13 mouse cellular contexts compared by ENCODE assay signal in genomic region chr3:132628741-132629140, GRCm38 (mm10). TPM values are rescaled to one million over a fixed set of nuclear protein-coding genes. Genes with fewer than 3 reads are reported as not detected.
A peak's percentile ranks its signal among the peaks of the same experiment; 100 is the strongest.
DNase-seq lines count a peak whose midpoint lies in the region.
"Had no signal": no experiment of that assay in that cellular context is flagged by ENCODE, and none has a peak within 500 bp of the region (broad histone marks: within the 10 kb centered on the region; RNA-seq: fewer than 3 reads in every experiment).

No protein-coding gene starts in this region.

- 52% methylated on average over 8 of the region's 8 CpGs for WGBS in embryonic facial prominence, embryonic 10.5 days

- no peak overlapping the region for H3K4me3 ChIP-seq in embryonic facial prominence, embryonic 10.5 days
- H3K4me3 ChIP-seq: embryonic facial prominence, embryonic 15.5 days; limb, embryonic 15.5 days; megakaryocyte, embryonic 14.5 days had no signal

- H3K4me1 ChIP-seq in embryonic facial prominence, embryonic 10.5 days, result no peaks in the 10 kb centered on the region
- H3K4me1 ChIP-seq: embryonic facial prominence, embryonic 15.5 days; limb, embryonic 15.5 days; megakaryocyte, embryonic 14.5 days had no signal

- H3K27ac ChIP-seq in embryonic facial prominence, embryonic 10.5 days (replicated peaks), result no peak overlapping the region
- H3K27ac ChIP-seq: embryonic facial prominence, embryonic 15.5 days; limb, embryonic 15.5 days had no signal

- no peaks in the 10 kb centered on the region for H3K27me3 ChIP-seq in embryonic facial prominence, embryonic 10.5 days (replicated peaks; ENCODE audit: low read depth, poor library complexity, severe bottlenecking)
- H3K27me3 ChIP-seq: embryonic facial prominence, embryonic 15.5 days; limb, embryonic 15.5 days; megakaryocyte, embryonic 14.5 days had no signal

- no peaks in the 10 kb centered on the region for H3K9me3 ChIP-seq in embryonic facial prominence, embryonic 10.5 days
- H3K9me3 ChIP-seq: embryonic facial prominence, embryonic 15.5 days; limb, embryonic 15.5 days; megakaryocyte, embryonic 14.5 days had no signal

- DNase-seq in kidney, postnatal 4 days, result peak; percentile 34 to 39
- no peak for DNase-seq in kidney, adult 9 months
- DNase-seq in NIH3T3 (ENCODE audit: low read depth), result peak; percentile 38
- DNase-seq in embryonic facial prominence, embryonic 10.5 days (ENCODE audit: low spot score), result peak; percentile 12
- peak; percentile 62 for DNase-seq in retina, embryonic 14.5 days (ENCODE audit: low spot score)
- DNase-seq in adrenal gland, postnatal 25 days, result no peak
- DNase-seq in ovary, postnatal 36 days (ENCODE audit: low spot score), result no peak
- DNase-seq: kidney, adult 18-20 months had no signal

- no peaks in the 10 kb centered on the region for H3K36me3 ChIP-seq in embryonic facial prominence, embryonic 10.5 days (replicated peaks)
- H3K36me3 ChIP-seq: embryonic facial prominence, embryonic 15.5 days; limb, embryonic 15.5 days had no signal

RNA-seq across cellular contexts. Expression of gene Gimd1, which starts 0.9 kb away (rescaled TPM):
- polyA plus RNA-seq in embryonic facial prominence, embryonic 10.5 days (2016; fragmentation: Nextera tagmentation; extraction: Ambion mirVana), result not detected in 2 replicates
- total RNA-seq in adrenal gland, postnatal 25 days (2021), result not detected in 2 replicates
- polyA plus RNA-seq: embryonic facial prominence, embryonic 15.5 days; gonadal fat pad, adult 2 months; limb, embryonic 15.5 days; neural tube, embryonic 14.5 days had no signal

RNA-seq across cellular contexts. Expression of gene Tbck, which starts 55.2 kb away (rescaled TPM):
- 23.0 and 23.2 TPM in 2 replicates for polyA plus RNA-seq in embryonic facial prominence, embryonic 10.5 days (2016; fragmentation: Nextera tagmentation; extraction: Ambion mirVana)
- total RNA-seq in adrenal gland, postnatal 25 days (2021), result 21.9 and 27.5 TPM in 2 replicates

RNA-seq across cellular contexts. Expression of gene Aimp1, which starts 55.4 kb away (rescaled TPM):
- 75.1 and 77.5 TPM in 2 replicates for polyA plus RNA-seq in embryonic facial prominence, embryonic 10.5 days (2016; fragmentation: Nextera tagmentation; extraction: Ambion mirVana)
- 49.4 and 50.2 TPM in 2 replicates for total RNA-seq in adrenal gland, postnatal 25 days (2021)

Comparison
In these comparisons a context has a peak if more than half of its experiments do, and no peak if none do; other contexts are left out.
1. DNase-seq: peak in kidney, postnatal 4 days (2 of 2), NIH3T3 (single experiment), embryonic facial prominence, embryonic 10.5 days (single experiment) and retina, embryonic 14.5 days (single experiment); none in kidney, adult 9 months (single experiment), adrenal gland, postnatal 25 days (single experiment) and ovary, postnatal 36 days (single experiment).